Mouse (Mus musculus): Measurements from ENCODE around the gene Def8. TPM values are rescaled to one million over a fixed set of nuclear protein-coding genes. Genes with fewer than 3 reads are reported as not detected.

The Def8 gene
- 10 to 100 TPM; 22.9 to 24.4 TPM for total RNA-seq (2021)
- long read RNA-seq, experiment 1, transcript Def8-202 (12 exons, 3,127 nt), result major isoform, 19 of 29 reads
- long read RNA-seq, experiment 1, partial matches to known transcripts, result 3 of 29 reads
- long read RNA-seq, experiment 1, other reads (novel, unspliced or antisense), result 4 of 29 reads
- long read RNA-seq, experiment 2, transcript Def8-202 (12 exons, 3,127 nt), result major isoform, 21 of 33 reads
- long read RNA-seq, experiment 2, partial matches to known transcripts, result 6 of 33 reads
- long read RNA-seq, experiment 2, other reads (novel, unspliced or antisense), result 2 of 33 reads

GRCm38 (mm10) chr8:123423441-123423840 lies at the start of gene Def8:
Gene Def8, plus strand, starts transcription at chr8:123423527.
- no peak for DNase-seq (ENCODE audit: low spot score in 2 of 2)

- DNase-seq (ENCODE audit: low spot score in 2 of 2), result peak; percentile 97
Measured at GRCm38 (mm10) chr8:123374239-123374578, 49.1 kb upstream of the Def8 start.

DNA sequence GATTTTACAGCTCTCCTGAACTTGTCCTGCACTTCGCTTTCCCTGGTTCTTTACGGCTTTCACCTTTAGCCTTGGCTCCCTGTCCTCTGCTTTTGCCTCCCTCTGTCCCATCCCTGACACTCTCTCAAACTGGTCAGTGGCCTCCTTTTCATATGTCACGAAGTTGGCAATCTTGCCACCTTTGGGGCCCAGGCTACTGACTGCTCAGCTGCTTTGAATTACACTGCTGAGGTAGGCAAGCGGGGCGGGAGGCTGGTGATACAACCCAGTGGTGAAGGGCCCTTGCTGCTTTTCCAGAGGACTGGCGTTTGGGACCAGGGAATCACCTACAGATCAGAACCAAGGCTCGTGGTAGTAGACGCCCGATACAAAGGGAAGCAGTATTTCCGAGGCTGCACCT lies 47.6 kb upstream of the Def8 start:
- DNase-seq (ENCODE audit: low spot score in 2 of 2), result no peak

GRCm38 (mm10) chr8:123376106-123376505 lies 47.2 kb upstream of the Def8 start:
- no peak for DNase-seq (ENCODE audit: low spot score in 2 of 2)

- DNase-seq (ENCODE audit: low spot score in 2 of 2), result no peak
Measured at GRCm38 (mm10) chr8:123381711-123382110, 41.6 kb upstream of the Def8 start.

- DNase-seq (ENCODE audit: low spot score in 2 of 2), result no peak
Measured at GRCm38 (mm10) chr8:123382516-123382915, 40.8 kb upstream of the Def8 start.

GRCm38 (mm10) chr8:123384883-123385540 lies 38.3 kb upstream of the Def8 start:
- DNase-seq (ENCODE audit: low spot score in 2 of 2), result no peak

DNA sequence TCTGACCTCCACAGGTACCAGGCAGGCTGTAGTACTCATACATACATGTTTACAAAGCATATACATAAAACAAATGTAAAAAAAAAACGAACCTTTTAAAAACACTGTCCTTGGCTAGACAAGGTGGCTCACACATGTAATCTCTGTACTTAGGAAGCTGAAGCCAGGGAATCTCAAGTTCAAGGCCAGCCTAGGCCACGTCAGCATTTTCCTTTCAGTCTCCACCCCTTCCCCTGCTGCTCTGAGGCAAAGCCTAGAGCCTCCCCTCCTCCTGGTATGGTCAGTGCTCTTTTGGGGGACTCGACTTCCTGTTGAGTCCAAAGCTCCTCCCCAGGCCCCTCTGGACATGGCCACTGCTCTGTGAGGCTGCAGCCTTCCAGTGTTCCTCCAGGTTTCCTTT lies 36.3 kb upstream of the Def8 start:
- no peak for DNase-seq (ENCODE audit: low spot score in 2 of 2)

- DNase-seq (ENCODE audit: low spot score in 2 of 2), result no peak
Measured at GRCm38 (mm10) chr8:123387801-123388200, 35.5 kb upstream of the Def8 start.

DNA sequence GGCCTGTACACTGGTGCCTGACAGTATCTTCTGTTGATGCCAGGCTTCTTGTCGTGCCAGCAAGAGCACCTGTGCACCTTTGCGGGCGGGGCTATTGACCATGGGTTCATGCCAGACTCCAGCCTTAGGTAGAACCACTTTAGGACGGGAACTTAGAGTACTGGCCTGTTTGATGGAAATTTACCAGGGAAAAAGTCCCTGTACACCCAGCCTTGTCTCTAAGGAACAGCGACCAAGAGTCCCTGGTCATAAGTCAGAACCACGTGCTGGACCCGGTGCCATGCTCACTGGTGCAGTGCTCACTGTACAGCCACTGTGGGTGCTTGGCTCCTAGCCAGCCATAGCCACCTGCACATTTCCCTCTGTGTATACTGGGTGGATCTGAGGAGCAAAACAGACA lies 34.3 kb upstream of the Def8 start:
- DNase-seq (ENCODE audit: low spot score in 2 of 2), result no peak

DNA sequence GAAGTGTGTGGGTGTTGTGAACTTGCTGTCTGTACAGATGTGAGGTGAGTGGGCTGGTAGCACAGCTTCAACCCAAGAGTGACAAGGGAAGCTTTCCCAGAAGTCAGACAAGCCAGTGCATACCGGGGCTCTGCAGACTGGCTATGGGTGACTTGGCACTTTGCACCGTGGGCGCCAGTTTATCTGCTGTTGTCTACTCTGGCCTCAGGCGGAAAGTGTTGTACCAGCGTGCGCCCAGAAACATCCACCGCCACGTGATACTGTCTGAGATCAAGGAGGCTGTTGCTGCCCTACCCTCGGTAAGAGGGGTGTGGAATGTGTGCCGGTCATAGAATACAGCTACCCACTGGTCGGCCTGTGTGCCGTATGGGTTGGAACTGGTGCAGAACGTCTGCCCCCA lies 25.0 kb upstream of the Def8 start:
- no peak for DNase-seq (ENCODE audit: low spot score in 2 of 2)

GRCm38 (mm10) chr8:123401936-123402335 lies 21.4 kb upstream of the Def8 start:
- DNase-seq (ENCODE audit: low spot score in 2 of 2), result no peak

DNA sequence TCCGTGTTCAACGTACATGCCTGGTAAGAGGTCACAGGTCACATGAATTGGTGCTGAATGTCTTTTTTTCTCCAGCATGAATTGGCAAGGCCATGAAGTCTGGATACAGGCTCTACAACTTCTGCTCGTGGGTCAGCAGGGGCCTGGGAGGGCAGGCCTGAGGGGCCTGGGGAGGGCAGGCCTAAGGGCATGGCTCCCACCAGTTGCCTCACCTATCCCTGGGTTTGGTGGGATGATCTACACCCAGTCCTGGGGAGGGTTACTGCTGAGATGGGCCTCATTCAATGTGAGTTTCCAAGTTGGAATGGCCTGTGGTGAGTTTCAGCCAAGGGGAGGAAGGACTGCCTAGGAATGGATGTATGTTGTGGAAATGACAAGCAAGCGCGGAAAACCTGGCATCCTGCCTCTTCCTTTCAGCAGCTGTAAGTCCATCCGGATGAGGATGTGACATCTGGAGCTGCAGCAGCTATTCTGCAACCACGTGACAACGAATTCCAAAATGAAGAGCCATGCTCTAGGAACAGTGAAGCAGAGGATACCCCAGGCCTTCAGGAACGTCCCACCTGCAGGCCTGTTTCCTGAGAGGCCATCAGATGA lies 20.5 kb upstream of the Def8 start:
- no peak for DNase-seq (ENCODE audit: low spot score in 2 of 2)

GRCm38 (mm10) chr8:123404521-123404920 lies 18.8 kb upstream of the Def8 start:
- DNase-seq (ENCODE audit: low spot score in 2 of 2), result no peak

DNA sequence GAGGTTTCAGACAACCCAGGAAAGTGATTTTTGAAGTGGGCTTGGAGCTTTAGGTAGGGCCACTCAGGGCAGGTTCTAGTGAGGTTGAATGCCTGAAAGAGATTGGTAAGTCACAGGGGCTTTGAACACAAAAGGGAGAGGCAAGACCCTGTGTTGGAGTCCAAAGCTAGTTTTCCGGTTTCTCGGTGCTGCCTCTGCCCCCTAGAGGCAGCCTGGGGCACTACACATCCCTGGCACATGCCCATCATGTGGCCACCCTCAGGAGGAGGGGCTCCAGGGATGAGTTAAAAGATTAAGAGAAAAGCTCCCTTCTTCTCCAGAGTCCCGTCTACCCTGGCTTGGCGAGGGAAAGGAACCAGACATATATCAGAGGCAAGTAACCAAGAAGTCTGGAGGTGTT lies 16.5 kb upstream of the Def8 start, which contains the start of gene Mc1r:
Mc1r (plus strand) TSS at position 322 of the 400 bp plus-strand sequence.
- DNase-seq (ENCODE audit: low spot score in 2 of 2), result peak; percentile 56 to 61

DNA sequence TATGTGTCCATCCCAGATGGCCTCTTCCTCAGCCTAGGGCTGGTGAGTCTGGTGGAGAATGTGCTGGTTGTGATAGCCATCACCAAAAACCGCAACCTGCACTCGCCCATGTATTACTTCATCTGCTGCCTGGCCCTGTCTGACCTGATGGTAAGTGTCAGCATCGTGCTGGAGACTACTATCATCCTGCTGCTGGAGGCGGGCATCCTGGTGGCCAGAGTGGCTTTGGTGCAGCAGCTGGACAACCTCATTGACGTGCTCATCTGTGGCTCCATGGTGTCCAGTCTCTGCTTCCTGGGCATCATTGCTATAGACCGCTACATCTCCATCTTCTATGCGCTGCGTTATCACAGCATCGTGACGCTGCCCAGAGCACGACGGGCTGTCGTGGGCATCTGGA lies 15.7 kb upstream of the Def8 start:
- DNase-seq (ENCODE audit: low spot score in 2 of 2), result no peak

- DNase-seq (ENCODE audit: low spot score in 2 of 2), result peak; percentile 46
Measured at GRCm38 (mm10) chr8:123408586-123409544, 14.5 kb upstream of the Def8 start.

DNA sequence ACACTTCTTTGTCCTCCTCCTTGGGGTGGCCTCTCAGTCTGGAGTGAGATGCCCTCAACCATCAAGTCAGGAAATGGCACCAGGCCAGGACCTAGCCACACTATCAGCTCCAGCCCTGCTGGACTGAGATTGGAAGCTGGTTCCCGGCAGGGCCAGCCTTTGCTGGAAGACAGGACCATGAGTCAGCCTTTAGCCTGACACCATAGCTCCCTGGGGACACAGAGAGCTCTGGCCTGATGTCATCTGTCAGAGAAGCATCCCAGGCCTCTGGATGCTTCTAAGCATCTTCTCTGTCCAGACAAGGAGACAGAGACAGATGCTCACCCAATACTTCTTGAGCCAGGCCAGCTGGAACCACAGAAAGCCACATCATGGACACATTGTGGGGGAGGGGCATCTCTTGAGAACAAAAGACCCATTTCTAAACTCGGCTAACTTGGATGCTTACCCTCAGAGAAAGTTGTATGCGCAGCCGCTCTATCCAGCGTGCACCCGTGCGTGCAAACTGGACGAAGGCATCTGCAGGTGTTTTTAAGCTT lies 13.2 kb upstream of the Def8 start:
- DNase-seq (ENCODE audit: low spot score in 2 of 2), result peak in 1 of 2 experiments; percentile 45

GRCm38 (mm10) chr8:123410788-123411187 lies 12.5 kb upstream of the Def8 start:
- DNase-seq (ENCODE audit: low spot score in 2 of 2), result no peak

GRCm38 (mm10) chr8:123411246-123411645 lies 12.1 kb upstream of the Def8 start, which contains the start of gene Tubb3:
Gene Tubb3, plus strand, starts transcription at chr8:123411424.
- DNase-seq (ENCODE audit: low spot score in 2 of 2), result peak; percentile 44 to 66

DNA sequence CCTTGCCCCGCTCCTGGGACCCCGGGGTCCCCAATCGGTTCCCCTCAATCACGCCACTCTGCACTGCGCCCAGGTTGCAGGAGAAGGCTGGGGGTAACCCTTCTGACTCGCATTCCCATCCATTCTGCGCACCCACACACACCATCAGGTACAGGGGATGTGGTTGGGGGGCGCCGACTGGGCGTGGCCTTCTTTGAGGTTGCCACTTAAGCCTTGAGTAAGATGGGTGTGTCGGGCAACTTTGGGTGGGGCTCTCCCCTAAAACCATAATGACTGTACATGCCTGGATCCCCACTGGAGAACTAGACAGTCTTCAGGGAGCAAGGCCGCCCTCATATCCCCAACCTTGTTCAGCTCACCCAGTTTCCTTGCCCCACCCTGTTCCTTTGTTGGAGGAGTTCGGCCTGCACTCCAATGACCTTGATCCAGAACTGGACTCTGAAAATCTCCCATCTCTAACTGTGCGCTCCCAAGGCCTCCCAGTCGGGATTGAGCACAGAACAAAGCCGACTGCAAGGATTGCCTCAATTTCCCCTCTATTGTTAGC lies 11.5 kb upstream of the Def8 start:
- no peak for DNase-seq (ENCODE audit: low spot score in 2 of 2)
